Comparison of ENCODE assay signal across 8 mouse cellular contexts in the genomic region with DNA sequence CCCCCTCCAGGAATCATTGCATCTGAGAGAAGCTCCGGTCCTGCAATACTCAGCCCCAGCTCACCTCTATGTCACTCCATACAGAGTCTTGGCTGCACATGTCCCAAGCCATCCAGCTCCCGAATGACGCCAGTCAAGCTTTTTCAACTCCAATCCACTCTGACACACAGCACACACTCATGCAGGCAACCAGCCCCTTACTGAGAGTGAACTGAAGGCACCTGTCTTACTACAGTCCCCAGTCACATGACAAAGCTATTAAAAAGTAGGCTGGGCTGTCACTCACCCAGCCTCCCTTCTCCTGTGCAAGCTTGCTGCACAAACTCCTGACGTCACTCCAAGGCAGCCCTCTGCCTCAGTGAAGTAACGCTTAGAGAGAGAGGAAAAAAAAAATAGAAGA. TPM values are rescaled to one million over a fixed set of nuclear protein-coding genes. Genes with fewer than 3 reads are reported as not detected.
DNase-seq lines count a peak whose midpoint lies in the region; ATAC-seq and TF ChIP-seq lines count a peak whose summit lies in the region.

No protein-coding gene starts in this region.

- no peak for TF ChIP-seq CTCF in spleen, adult 2 months (IDR thresholded peaks at IDR 0.05; ENCODE audit: extremely low read depth, insufficient read depth, insufficient read length, insufficient replicate concordance)
- no peak for TF ChIP-seq CTCF in liver, adult 2 months (IDR thresholded peaks at IDR 0.05; ENCODE audit: low read depth, low read length)
- no peak for TF ChIP-seq CTCF in midbrain, postnatal 0 days (IDR thresholded peaks at IDR 0.05)

- peak; percentile 4 to 19 for DNase-seq in spleen, adult 2 months (ENCODE audit: low read depth in 1 of 2, low spot score in 2 of 2)
- no peak for DNase-seq in spleen, adult 12 weeks (ENCODE audit: low spot score)
- DNase-seq in gastrocnemius, postnatal 14 days, result peak; percentile 17
- DNase-seq in intestine, embryonic 14.5 days (ENCODE audit: low spot score), result peak; percentile 67
- DNase-seq in liver, adult 2 months (ENCODE audit: extremely low read depth, low read depth, low spot score), result peak; percentile 79
- peak; percentile 55 for DNase-seq in midbrain, postnatal 0 days (ENCODE audit: low spot score)
- no peak for DNase-seq in urinary bladder, postnatal 10 days (ENCODE audit: low spot score)

- ATAC-seq in common myeloid progenitor, adult 5-6 weeks (replicated peaks; ENCODE audit: low read depth, poor library complexity, severe bottlenecking), result peak; percentile 45
- peak; percentile 91 for ATAC-seq in intestine, embryonic 14.5 days (replicated peaks; ENCODE audit: low FRiP score, low TSS enrichment, low read depth)
- ATAC-seq in midbrain, postnatal 0 days (ENCODE audit: low FRiP score), result peak; percentile 73

- peak overlapping the region; percentile 51; the same call in 1 of the 2 replicates for H3K4me3 ChIP-seq in spleen, adult 2 months (ENCODE audit: extremely low read depth, insufficient read depth, insufficient read length)
- peak overlapping the region; percentile 65 for H3K4me3 ChIP-seq in intestine, embryonic 14.5 days (ENCODE audit: low read depth, low read length)
- H3K4me3 ChIP-seq in liver, adult 2 months (ENCODE audit: insufficient read depth, low read depth, low read length), result peak overlapping the region; percentile 32; the same call in 1 of the 2 replicates
- peak overlapping the region; percentile 51 for H3K4me3 ChIP-seq in midbrain, postnatal 0 days (ENCODE audit: low read depth, low read length)

- H3K4me1 ChIP-seq in spleen, adult 2 months (ENCODE audit: control insufficient read depth, insufficient read depth, insufficient read length), result peaks cover 3% of the 10 kb centered on the region; the same call in 1 of the 2 replicates
- H3K4me1 ChIP-seq in intestine, embryonic 14.5 days (replicated peaks; ENCODE audit: control insufficient read depth, insufficient read depth, low read length), result peaks cover 12% of the 10 kb centered on the region; the same call in 1 of the 2 replicates
- H3K4me1 ChIP-seq in liver, adult 2 months (ENCODE audit: control insufficient read depth, insufficient read depth, low read length), result peaks cover 4% of the 10 kb centered on the region; the same call in 1 of the 2 replicates
- no peaks in the 10 kb centered on the region for H3K4me1 ChIP-seq in midbrain, postnatal 0 days (ENCODE audit: insufficient read depth, low read length)

- H3K79me2 ChIP-seq in liver, adult 2 months (ENCODE audit: control insufficient read depth, insufficient read depth, low read length), result no peaks in the 10 kb centered on the region; the same call in 1 of the 2 replicates

- peak overlapping the region; percentile 52; the same call in 1 of the 2 replicates for H3K9ac ChIP-seq in intestine, embryonic 14.5 days (ENCODE audit: low read length)
- peak overlapping the region; percentile 12 for H3K9ac ChIP-seq in liver, adult 2 months (ENCODE audit: low read depth, low read length)
- H3K9ac ChIP-seq in midbrain, postnatal 0 days (replicated peaks; ENCODE audit: low read length, poor library complexity, severe bottlenecking), result no peak overlapping the region; the same call in 1 of the 2 replicates

- no peaks in the 10 kb centered on the region for H3K36me3 ChIP-seq in spleen, adult 2 months (ENCODE audit: control insufficient read depth, insufficient read depth, low read length)
- no peaks in the 10 kb centered on the region for H3K36me3 ChIP-seq in intestine, embryonic 14.5 days (ENCODE audit: control insufficient read depth, insufficient read depth, low read length)
- no peaks in the 10 kb centered on the region for H3K36me3 ChIP-seq in liver, adult 2 months (ENCODE audit: control insufficient read depth, insufficient read depth, low read length)
- no peaks in the 10 kb centered on the region for H3K36me3 ChIP-seq in midbrain, postnatal 0 days (ENCODE audit: insufficient read depth, low read length)

- 2% methylated on average over 5 of the region's 5 CpGs for WGBS in spleen, adult 2 months
- 5% methylated on average over 5 of the region's 5 CpGs for WGBS in intestine, embryonic 14.5 days
- 2% methylated on average over 5 of the region's 5 CpGs for WGBS in liver, adult 2 months
- WGBS in midbrain, postnatal 0 days, result 1% methylated on average over 5 of the region's 5 CpGs

- H3K27me3 ChIP-seq in spleen, adult 2 months (ENCODE audit: control insufficient read depth, insufficient read depth, low read length), result no peaks in the 10 kb centered on the region
- no peaks in the 10 kb centered on the region for H3K27me3 ChIP-seq in intestine, embryonic 14.5 days (replicated peaks; ENCODE audit: control insufficient read depth, insufficient read depth, low read length)
- H3K27me3 ChIP-seq in liver, adult 2 months (ENCODE audit: control insufficient read depth, insufficient read depth, low read length), result no peaks in the 10 kb centered on the region
- no peaks in the 10 kb centered on the region for H3K27me3 ChIP-seq in midbrain, postnatal 0 days (ENCODE audit: insufficient read depth, low read length)

- peak overlapping the region; percentile 60 for H3K4me2 ChIP-seq in intestine, embryonic 14.5 days (ENCODE audit: low read length)
- peak overlapping the region; percentile 74 for H3K4me2 ChIP-seq in midbrain, postnatal 0 days (ENCODE audit: low read depth, low read length, poor library complexity, severe bottlenecking)

- TF ChIP-seq POLR2A in spleen, adult 2 months (IDR thresholded peaks at IDR 0.05; ENCODE audit: low read depth, low read length), result no peak
- no peak; the same call in 1 of the 2 replicates for TF ChIP-seq POLR2A in liver, adult 2 months (IDR thresholded peaks at IDR 0.05; ENCODE audit: extremely low read depth, insufficient read depth, low read length)

- H3K27ac ChIP-seq in spleen, adult 2 months (ENCODE audit: insufficient read depth, low read length), result no peak overlapping the region
- peak overlapping the region; percentile 83; the same call in 1 of the 2 replicates for H3K27ac ChIP-seq in intestine, embryonic 14.5 days (ENCODE audit: low read depth)
- no peak overlapping the region; the same call in 1 of the 2 replicates for H3K27ac ChIP-seq in liver, adult 2 months (replicated peaks; ENCODE audit: insufficient read depth, low read depth, low read length)
- no peak overlapping the region for H3K27ac ChIP-seq in midbrain, postnatal 0 days (ENCODE audit: low read depth, low read length)

- intact Hi-C loops in gastrocnemius, postnatal 14 days (cut with DNase I; ENCODE audit: low total_unique reads), result no loop called here

- no peaks in the 10 kb centered on the region for H3K9me3 ChIP-seq in intestine, embryonic 14.5 days (ENCODE audit: control insufficient read depth, low read length)
- no peaks in the 10 kb centered on the region for H3K9me3 ChIP-seq in midbrain, postnatal 0 days (ENCODE audit: low read length)

RNA-seq across cellular contexts. Expression of a gene that starts 13.9 kb away (rescaled TPM):
- polyA plus RNA-seq in spleen, adult 2 months (2012; rRNA removed), result 0.23 and 0.30 TPM in 2 replicates
- 0.29 and 0.46 TPM in 2 replicates for total RNA-seq in common myeloid progenitor, adult 5-6 weeks (2017)
- 10 to 100 TPM; 22.3 to 44.2 TPM for total RNA-seq in gastrocnemius, postnatal 14 days (2021)
- polyA plus RNA-seq in intestine, embryonic 14.5 days (2014; fragmentation: Nextera tagmentation; extraction: Ambion mirVana), result 5.5 and 6.2 TPM in 2 replicates
- total RNA-seq in liver, adult 2 months (2014; rRNA removed), result 5.4 and 6.5 TPM in 2 replicates
- 1.6 and 1.7 TPM in 2 replicates for polyA plus RNA-seq in liver, adult 2 months (2012; rRNA removed)
- 15.7 and 16.2 TPM in 2 replicates for total RNA-seq in midbrain, postnatal 0 days (2014; rRNA removed)
- polyA plus RNA-seq in midbrain, postnatal 0 days (2015; fragmentation: Nextera tagmentation; extraction: Ambion mirVana), result 17.9 and 19.8 TPM in 2 replicates

Comparison
In these comparisons a context has a peak if more than half of its experiments do, and no peak if none do; other contexts are left out.
1. DNase-seq: peak in spleen, adult 2 months (2 of 2), gastrocnemius, postnatal 14 days (single experiment), intestine, embryonic 14.5 days (single experiment), liver, adult 2 months (single experiment) and midbrain, postnatal 0 days (single experiment); none in spleen, adult 12 weeks (single experiment) and urinary bladder, postnatal 10 days (single experiment).
2. Peak in every context shown above with its lines, with median percentiles within 50 percentile points of each other: H3K4me3 ChIP-seq and ATAC-seq.